Mouse (Mus musculus) erythroblast, embryonic 14.5 days (primary cell): Measurements from ENCODE around the gene Sigmar1.

Source experiments
- GATA1 ChIP-seq: IDR thresholded peaks from 2 replicates; pipeline ENCODE4 v1.6.1; 2012; ENCODE audit warnings: low read length, inconsistent platforms, mixed read lengths
- TAL1 ChIP-seq: IDR thresholded peaks from 3 replicates; pipeline ENCODE4 v1.6.1; 2012; ENCODE audit warnings: low read length, inconsistent platforms, mixed read lengths

GRCm38 (mm10) chr4:41737602-41738255 is 18.2 kb downstream of the Sigmar1 start:
- TF ChIP-seq TAL1 (no peak), GATA1 (no peak)
